Mouse (Mus musculus): ENCODE results near the gene Pcsk6. TPM values are rescaled to one million over a fixed set of nuclear protein-coding genes. Genes with fewer than 3 reads are reported as not detected.

Pcsk6 gene
- total RNA-seq (2023) = 1.4 TPM

GRCm38 (mm10) chr7:65861591-65862472 is at the start of gene Pcsk6:
Gene Pcsk6 (plus strand): TSS chr7:65861734.

GRCm38 (mm10) chr7:66043552-66044459 is 182.3 kb downstream of the Pcsk6 start, which contains the start of gene Gm45213:
Gene Gm45213 (plus strand): TSS chr7:66043602.

GRCm38 (mm10) chr7:66058703-66059102 is 197.2 kb downstream of the Pcsk6 start, which contains the start of gene Snrpa1:
Gene Snrpa1 (plus strand): TSS chr7:66059003.

GRCm38 (mm10) chr7:66079364-66080230 is 218.1 kb downstream of the Pcsk6 start, which contains the start of gene Selenos:
Gene Selenos (plus strand): TSS chr7:66079649.

Other genes with a start within 250 kb of the Pcsk6 start
- gene Tarsl2, start 216.8 kb upstream of the Pcsk6 start, total RNA-seq (2023) = 10.6 TPM
- 20.7 TPM for gene Tm2d3, start 170.6 kb upstream of the Pcsk6 start, total RNA-seq (2023)
- gene Gm45213, start 181.9 kb downstream of the Pcsk6 start, total RNA-seq (2023) = not detected
- gene Snrpa1, start 197.3 kb downstream of the Pcsk6 start, total RNA-seq (2023) = 76.6 TPM
- 52.3 TPM for gene Selenos, start 217.9 kb downstream of the Pcsk6 start, total RNA-seq (2023)
- gene Chsy1, start 247.8 kb downstream of the Pcsk6 start, total RNA-seq (2023) = 13.3 TPM